Mouse (Mus musculus) CH12.LX (cell line): ENCODE data around the gene Pola2. TPM values are rescaled to one million over a fixed set of nuclear protein-coding genes. Genes with fewer than 3 reads are reported as not detected.

ENCODE experiments used
- DNase-seq: peaks from one replicate; pipeline ENCODE4 v3.0.0-alpha.2; 2013; ENCODE audit errors: extremely low read depth
- H3K27ac ChIP-seq: 2 replicates; pipeline ENCODE4 v1.5.1; 2012; ENCODE audit warnings: low read depth, mild to moderate bottlenecking, control low read depth, moderate library complexity; ENCODE audit not compliant: insufficient read depth
- H3K27me3 ChIP-seq: replicated peaks from 2 replicates; pipeline ENCODE3; 2012; ENCODE audit warnings: inconsistent platforms
- H3K36me3 ChIP-seq, 2 experiments: replicated peaks in 1 of 2; 2 replicates each; pipeline versions ENCODE3 to v1.6.1; 2012; ENCODE audit warnings: inconsistent platforms in 1 of 2, low read length in 1 of 2, mild to moderate bottlenecking in 1 of 2, mixed read lengths in 1 of 2, moderate library complexity in 1 of 2; ENCODE audit not compliant: control insufficient read depth in 1 of 2, insufficient read depth in 1 of 2
- H3K4me1 ChIP-seq, 2 experiments: 2 replicates each; pipeline ENCODE4 v1.6.1; 2012; ENCODE audit warnings: inconsistent platforms in 1 of 2, moderate library complexity in 1 of 2; ENCODE audit not compliant: insufficient read depth in 2 of 2, control insufficient read depth in 1 of 2
- H3K4me2 ChIP-seq: 2 replicates; pipeline ENCODE4 v1.6.1; 2012; ENCODE audit warnings: low read depth, mild to moderate bottlenecking, control low read depth; ENCODE audit not compliant: poor library complexity, insufficient read depth, severe bottlenecking
- H3K4me3 ChIP-seq, 3 experiments: fragments of 150-350 bp in 1 of 3; sonication (generic) in 1 of 3; replicated peaks in 1 of 3; 2 replicates each; pipeline versions ENCODE3 to v1.5.1; 2011 to 2012; ENCODE audit warnings: low read depth in 2 of 3, low read length in 2 of 3, mild to moderate bottlenecking in 2 of 3, moderate library complexity in 2 of 3, control low read depth in 1 of 3, improper control_type of control experiment in 1 of 3, inconsistent platforms in 1 of 3, mixed read lengths in 1 of 3; ENCODE audit not compliant: poor library complexity in 1 of 3
- H3K79me2 ChIP-seq: replicated peaks from 2 replicates; pipeline ENCODE4 v1.6.1; 2012; ENCODE audit warnings: mild to moderate bottlenecking, moderate library complexity; ENCODE audit not compliant: control insufficient read depth, poor library complexity, insufficient read depth, severe bottlenecking; ENCODE audit errors: extremely low read depth
- H3K9ac ChIP-seq: 2 replicates; pipeline ENCODE4 v1.6.1; 2012; ENCODE audit warnings: low read depth, mild to moderate bottlenecking, control low read depth, moderate library complexity; ENCODE audit not compliant: insufficient read depth
- H3K9me3 ChIP-seq: replicated peaks from 2 replicates; pipeline ENCODE3; 2012; ENCODE audit warnings: low read length, inconsistent platforms, mixed read lengths
- BHLHE40 ChIP-seq: IDR thresholded peaks from 2 replicates; pipeline ENCODE4 v1.6.1; 2011; ENCODE audit warnings: mild to moderate bottlenecking, low read depth, low read length, improper control_type of control experiment
- CHD2 ChIP-seq: IDR thresholded peaks from 2 replicates; pipeline ENCODE4 v1.6.1; 2011; ENCODE audit warnings: low read length, improper control_type of control experiment
- CTCF ChIP-seq, 2 experiments: IDR thresholded peaks in 1 of 2; conservative IDR thresholded peaks in 1 of 2; 2 replicates each; pipeline ENCODE4 v1.5.1; 2011 to 2012; ENCODE audit warnings: low read depth in 2 of 2, low read length in 2 of 2, improper control_type of control experiment in 1 of 2, inconsistent platforms in 1 of 2, mild to moderate bottlenecking in 1 of 2, moderate library complexity in 1 of 2
- ELF1 ChIP-seq: IDR thresholded peaks from 2 replicates; pipeline ENCODE4 v1.6.1; 2014; ENCODE audit warnings: low read depth, mild to moderate bottlenecking, inconsistent platforms, low read length, improper control_type of control experiment
- EP300 ChIP-seq: IDR thresholded peaks from 2 replicates; pipeline ENCODE4 v1.6.1; 2011; ENCODE audit warnings: low read length, improper control_type of control experiment
- GABPA ChIP-seq: IDR thresholded peaks from 2 replicates; pipeline ENCODE4 v1.6.1; 2012; ENCODE audit warnings: low read depth, low read length, improper control_type of control experiment, inconsistent platforms; ENCODE audit not compliant: insufficient replicate concordance
- HCFC1 ChIP-seq: IDR thresholded peaks from 2 replicates; pipeline ENCODE4 v1.6.1; 2012; ENCODE audit warnings: low read depth, mild to moderate bottlenecking, inconsistent platforms, low read length, improper control_type of control experiment
- JUND ChIP-seq: conservative IDR thresholded peaks from 2 replicates; pipeline ENCODE4 v1.6.1; 2011; ENCODE audit warnings: low read depth, low read length, improper control_type of control experiment
- MAFK ChIP-seq: IDR thresholded peaks from 2 replicates; pipeline ENCODE4 v1.6.1; 2011; ENCODE audit warnings: low read length, improper control_type of control experiment; ENCODE audit not compliant: insufficient replicate concordance
- MAZ ChIP-seq: IDR thresholded peaks from 2 replicates; pipeline ENCODE4 v1.6.1; 2012; ENCODE audit warnings: low read depth, mild to moderate bottlenecking, inconsistent platforms, low read length, improper control_type of control experiment, moderate library complexity
- MEF2A ChIP-seq: IDR thresholded peaks from 2 replicates; pipeline ENCODE4 v1.6.1; 2014; ENCODE audit warnings: low read depth, mild to moderate bottlenecking, inconsistent platforms, low read length, improper control_type of control experiment, borderline replicate concordance
- MXI1 ChIP-seq: IDR thresholded peaks from 2 replicates; pipeline ENCODE4 v1.6.1; 2011; ENCODE audit warnings: mild to moderate bottlenecking, low read depth, low read length, improper control_type of control experiment
- MYC ChIP-seq: IDR thresholded peaks from 2 replicates; pipeline ENCODE4 v1.6.1; 2011; ENCODE audit warnings: low read depth, mild to moderate bottlenecking, improper control_type of control experiment, low read length
- POLR2AphosphoS2 ChIP-seq: IDR thresholded peaks from 2 replicates; pipeline ENCODE4 v1.6.1; 2011; ENCODE audit warnings: low read depth, low read length, improper control_type of control experiment
- SIN3A ChIP-seq: IDR thresholded peaks from 2 replicates; pipeline ENCODE4 v1.6.1; 2012; ENCODE audit warnings: low read length, improper control_type of control experiment, inconsistent platforms
- TBP ChIP-seq: conservative IDR thresholded peaks from 2 replicates; pipeline ENCODE4 v1.6.1; 2011; ENCODE audit warnings: low read depth, low read length, improper control_type of control experiment
- UBTF ChIP-seq: IDR thresholded peaks from 2 replicates; pipeline ENCODE4 v1.6.1; 2012; ENCODE audit warnings: low read depth, mild to moderate bottlenecking, inconsistent platforms, low read length, improper control_type of control experiment, moderate library complexity
- USF1 ChIP-seq: IDR thresholded peaks from 2 replicates; pipeline ENCODE4 v1.6.1; 2014; ENCODE audit warnings: low read depth, mild to moderate bottlenecking, inconsistent platforms, low read length, improper control_type of control experiment
- ZMIZ1 ChIP-seq: IDR thresholded peaks from 2 replicates; pipeline ENCODE4 v1.6.1; 2012; ENCODE audit warnings: low read depth, mild to moderate bottlenecking, inconsistent platforms, low read length, improper control_type of control experiment
- ZNF384 ChIP-seq: IDR thresholded peaks from 2 replicates; pipeline ENCODE4 v1.6.1; 2012; ENCODE audit warnings: low read depth, low read length, improper control_type of control experiment, inconsistent platforms
- dilution Hi-C: fragments of 300-500 bp; cut with MboI; formaldehyde crosslinking; loops from 2 replicates; pipeline ENCODE4 v1.14.3; 2020; ENCODE audit warnings: low sequenced_read_pairs; ENCODE audit not compliant: extremely low pct_unique_long_range_greater_than_20kb, extremely low pct_ligation_motif_present
- in situ Hi-C: fragments of 300-500 bp; cut with MboI; formaldehyde crosslinking; loops from 3 replicates; pipeline ENCODE4 v1.14.3; 2019; ENCODE audit warnings: low sequenced_read_pairs, low pct_ligation_motif_present, low pct_unique_long_range_greater_than_20kb, mixed read lengths
- polyA plus RNA-seq: library from polyadenylated mRNA; unstranded; fragments of >175 nt; gene quantifications from 2 replicates; pipeline ENCODE4 v1.2.1, GENCODE M21; 2012; ENCODE audit warnings: low read depth; ENCODE audit not compliant: insufficient read length
- total RNA-seq, 2 experiments: library from RNA; depleted of rRNA; stranded (reverse); fragments of 300-350 nt in 1 of 2; fragments of >200 nt in 1 of 2; gene quantifications; 2 replicates each; pipeline ENCODE4 v1.2.3; 2012 to 2014

The Pola2 gene
- total and polyA plus RNA-seq, 3 experiments, result 60.3 to 91.4 (median 71.7) TPM

GRCm38 (mm10) chr19:6007013-6007412 lies 43.0 kb upstream of the Pola2 start:
- Histone ChIP-seq H3K27ac (no peak overlapping the region), H3K27me3 (no peaks in the 10 kb centered on the region), H3K4me1 (no peaks in the 10 kb centered on the region; a peak in 1 of 4 replicates), H3K9me3 (no peaks in the 10 kb centered on the region), H3K4me2 (no peak overlapping the region), H3K9ac (no peak overlapping the region), H3K79me2 (no peaks in the 10 kb centered on the region), H3K36me3 (peaks cover 44 to 71% of the 10 kb centered on the region in 2 experiments), H3K4me3 (no peak overlapping the region)
- in situ Hi-C loops, result no loop called here
- no peak for DNase-seq
- TF ChIP-seq USF1 (no peak), EP300 (no peak), CHD2 (no peak), GABPA (no peak), ELF1 (no peak), SIN3A (no peak), JUND (no peak), MEF2A (no peak), POLR2AphosphoS2 (no peak), ZMIZ1 (no peak), MAFK (no peak)
- dilution Hi-C loops, result no loop called here

- peaks cover 33 to 67% of the 10 kb centered on the region in 2 experiments for H3K36me3 ChIP-seq
Measured at GRCm38 (mm10) chr19:6005541-6005940, 41.5 kb upstream of the Pola2 start.

GRCm38 (mm10) chr19:5999969-6000368 lies 36.0 kb upstream of the Pola2 start:
- dilution Hi-C loops, result no loop called here
- no peaks in the 10 kb centered on the region for H3K79me2 ChIP-seq
- in situ Hi-C loops, result no loop called here
- H3K9me3 ChIP-seq, result peaks cover 3% of the 10 kb centered on the region
- no peak overlapping the region for H3K9ac ChIP-seq
- H3K4me1 ChIP-seq, result peaks cover 0 to 12% of the 10 kb centered on the region in 2 experiments; a peak in 2 of 4 replicates
- no peak for TF ChIP-seq MAFK
- no peak for TF ChIP-seq BHLHE40
- TF ChIP-seq MXI1, result no peak
- TF ChIP-seq GABPA, result no peak
- no peak for TF ChIP-seq MYC
- no peak for TF ChIP-seq HCFC1
- no peak for TF ChIP-seq ZNF384
- no peak for TF ChIP-seq JUND
- TF ChIP-seq CTCF (conservative IDR thresholded peaks at IDR 0.05 in 1 of 2, IDR thresholded peaks at IDR 0.05 in 1 of 2; ENCODE audit: low read depth in 2 of 2, low read length in 2 of 2), result no peak
- no peak for TF ChIP-seq TBP
- TF ChIP-seq MEF2A, result no peak
- no peak for TF ChIP-seq UBTF
- H3K27ac ChIP-seq, result no peak overlapping the region
- no peak for DNase-seq
- H3K27me3 ChIP-seq, result no peaks in the 10 kb centered on the region
- H3K36me3 ChIP-seq, result peaks cover 29 to 63% of the 10 kb centered on the region in 2 experiments
- no peak overlapping the region for H3K4me2 ChIP-seq
- no peak overlapping the region for H3K4me3 ChIP-seq

More at GRCm38 (mm10) chr19:6005541-6005940, 41.5 kb upstream of the Pola2 start:
- dilution Hi-C loops, result no loop called here
- H3K9ac ChIP-seq, result no peak overlapping the region
- no peak overlapping the region for H3K4me3 ChIP-seq
- H3K27ac ChIP-seq, result no peak overlapping the region
- no peak for DNase-seq
- H3K27me3 ChIP-seq, result no peaks in the 10 kb centered on the region
- H3K4me2 ChIP-seq, result no peak overlapping the region
- H3K79me2 ChIP-seq, result no peaks in the 10 kb centered on the region
- in situ Hi-C loops, result no loop called here
- no peaks in the 10 kb centered on the region; a peak in 1 of 4 replicates for H3K4me1 ChIP-seq
- TF ChIP-seq MAZ, result no peak
- H3K9me3 ChIP-seq, result no peaks in the 10 kb centered on the region
